Mouse (Mus musculus): ENCODE measurements around the gene Cmc4.
A peak's percentile ranks its signal among the peaks of the same experiment; 100 is the strongest.

The Cmc4 gene

DNA sequence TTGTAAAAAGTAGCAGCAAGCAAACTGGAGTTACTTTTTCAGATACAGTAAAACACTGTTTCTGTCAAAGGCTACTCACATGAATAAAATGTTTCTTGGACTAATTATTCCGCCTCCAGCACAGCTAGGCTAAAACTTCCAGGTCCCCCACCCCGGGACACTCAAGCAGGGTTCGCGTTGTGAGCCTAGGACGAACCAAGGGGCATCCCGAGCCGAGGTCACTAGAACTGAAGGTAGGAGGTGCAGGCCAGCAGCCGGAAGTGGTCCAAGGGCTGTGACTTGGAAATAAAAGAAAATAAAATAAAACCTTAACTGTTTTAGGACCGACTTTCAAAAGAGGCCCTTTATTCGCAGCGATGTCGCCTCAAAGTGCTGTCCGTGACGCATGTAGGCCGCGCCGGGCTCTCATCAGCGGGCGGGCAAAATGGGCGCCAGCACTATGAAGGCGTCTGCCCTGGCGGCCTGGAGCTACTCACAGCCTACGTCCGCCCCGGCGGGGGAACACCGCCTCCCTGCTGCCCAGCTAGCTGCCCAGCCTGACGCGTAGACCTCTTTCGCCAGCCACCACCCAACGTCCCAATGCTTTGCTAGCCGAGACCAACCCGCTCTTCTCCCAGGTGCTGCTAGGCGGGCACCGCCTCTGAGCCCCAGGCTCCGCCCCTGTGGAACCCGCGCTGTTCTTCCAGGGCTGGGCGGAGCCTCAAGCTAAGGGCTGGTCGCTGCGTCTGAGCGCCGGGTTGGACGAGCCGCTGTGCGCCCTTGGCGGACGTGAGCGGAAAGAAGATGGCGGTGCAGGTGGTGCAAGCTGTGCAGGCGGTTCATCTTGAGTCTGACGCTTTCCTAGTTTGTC lies at the start of gene Cmc4, which contains the start of the genes Mtcp1 and Brcc3:
Cmc4 (minus strand) TSS at position 649 of the 850 bp plus-strand sequence.
Mtcp1 (minus strand) TSS at position 653 of the 850 bp plus-strand sequence.
Brcc3 (plus strand) TSS at position 693 of the 850 bp plus-strand sequence.
- DNase-seq = peak; percentile 86 to 88

- no peak for DNase-seq
These were observed 38.2 kb upstream of the Cmc4 start for GRCm38 (mm10) chrX:75454597-75454996.

- no peak for DNase-seq
These were observed 6.7 kb downstream of the Cmc4 start for GRCm38 (mm10) chrX:75409711-75410110.

DNA sequence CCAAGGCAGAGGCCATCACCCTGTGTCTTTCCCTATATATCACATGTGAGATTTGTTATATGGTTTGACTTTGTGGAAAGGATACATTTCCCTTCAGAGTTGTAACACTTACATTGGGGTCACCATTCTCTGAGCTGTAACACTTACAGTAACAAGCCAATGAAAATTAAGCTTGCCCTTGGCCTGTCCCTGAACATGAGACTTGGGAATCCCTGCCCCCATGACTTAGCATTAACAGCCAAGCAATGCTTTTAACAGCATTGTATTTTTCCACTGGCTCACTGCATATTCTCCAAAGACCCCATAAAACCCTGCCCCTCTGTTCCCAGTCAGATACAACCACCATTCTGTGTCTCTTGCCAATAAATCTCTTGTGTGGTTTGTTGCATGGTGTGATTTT lies 13.0 kb downstream of the Cmc4 start:
- DNase-seq = no peak

DNA sequence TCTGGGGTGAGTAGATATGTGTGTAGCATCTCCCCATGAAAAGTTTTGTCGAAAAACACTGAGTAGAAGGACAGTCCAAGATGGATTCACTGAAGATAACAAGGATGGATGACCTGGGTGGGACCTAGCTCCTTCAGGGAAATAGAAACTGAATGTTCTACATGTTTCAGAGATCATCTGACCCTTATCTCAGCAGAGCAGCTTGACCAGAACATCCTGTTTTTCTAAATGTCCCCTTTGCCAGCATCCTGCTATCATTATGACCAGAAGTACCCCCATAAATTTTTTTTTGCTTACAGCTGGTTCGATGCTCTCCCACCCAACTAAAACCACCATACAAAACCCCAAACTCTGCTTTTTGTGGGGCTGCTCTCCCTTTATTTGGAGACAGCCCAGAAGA lies 13.7 kb downstream of the Cmc4 start:
- DNase-seq = no peak

DNA sequence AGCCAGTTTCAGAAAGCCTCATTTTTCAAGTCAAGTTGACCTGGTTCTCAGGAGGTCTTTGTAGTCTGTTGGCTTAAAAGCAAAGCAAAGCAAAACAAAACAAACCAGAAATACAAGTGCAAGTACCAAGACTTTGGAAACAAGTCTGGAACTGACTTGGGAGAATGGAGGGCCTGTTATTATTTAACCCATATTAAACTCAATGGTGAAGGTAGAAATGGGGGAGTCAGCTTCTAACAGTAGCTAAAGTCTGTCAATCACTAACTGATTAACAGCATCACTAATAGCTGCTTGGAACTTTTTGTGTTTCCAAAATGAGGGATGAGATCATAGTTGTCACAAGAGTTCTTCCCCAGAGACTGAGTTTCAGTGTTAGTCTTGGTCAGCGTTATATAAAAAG lies 16.9 kb downstream of the Cmc4 start:
- DNase-seq = no peak

- peak; percentile 52 to 76 for DNase-seq
These were observed 34.1 kb downstream of the Cmc4 start, which contains the start of the genes Fundc2 and F8 for GRCm38 (mm10) chrX:75382195-75382771. TSS of gene Fundc2 (plus strand) at chrX:75382399. TSS of gene F8 (minus strand) at chrX:75382615.

DNA sequence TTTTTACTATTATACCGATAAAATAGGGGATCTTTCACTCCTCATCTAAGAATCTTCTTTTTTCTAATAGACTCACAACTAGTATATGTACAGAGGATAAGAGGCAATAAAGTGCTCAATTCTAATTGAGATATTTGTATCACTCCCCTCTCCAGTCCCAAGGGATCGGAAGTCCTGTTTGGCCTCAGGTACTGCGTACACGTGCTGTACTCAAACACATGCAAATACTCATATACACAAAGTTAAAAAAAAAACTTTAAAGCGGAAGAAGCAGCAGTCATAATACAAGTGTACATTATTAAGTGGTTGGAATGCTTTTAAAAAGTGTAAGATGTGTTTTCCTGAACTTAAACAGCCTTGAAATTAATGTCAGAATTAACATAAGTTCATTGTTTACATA lies 34.7 kb downstream of the Cmc4 start:
- no peak for DNase-seq

DNA sequence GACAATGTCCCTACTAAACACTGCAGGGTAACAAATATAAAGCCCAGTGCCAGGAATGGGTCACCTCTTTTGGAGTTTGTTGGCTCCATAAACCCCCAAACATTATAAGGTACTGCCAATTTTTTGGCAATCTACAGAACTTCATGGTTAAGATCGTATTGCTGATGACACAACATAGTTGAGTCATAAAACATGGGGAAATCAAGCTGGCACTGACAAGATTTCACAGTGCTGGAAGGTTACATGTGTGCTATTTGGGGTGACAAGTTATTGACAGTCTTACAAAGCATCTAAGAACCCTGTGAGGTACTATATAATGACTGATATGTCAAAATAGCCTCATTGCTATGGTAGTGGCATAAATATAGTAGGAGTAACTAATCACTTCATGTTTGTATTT lies 35.2 kb downstream of the Cmc4 start:
- DNase-seq = no peak

DNA sequence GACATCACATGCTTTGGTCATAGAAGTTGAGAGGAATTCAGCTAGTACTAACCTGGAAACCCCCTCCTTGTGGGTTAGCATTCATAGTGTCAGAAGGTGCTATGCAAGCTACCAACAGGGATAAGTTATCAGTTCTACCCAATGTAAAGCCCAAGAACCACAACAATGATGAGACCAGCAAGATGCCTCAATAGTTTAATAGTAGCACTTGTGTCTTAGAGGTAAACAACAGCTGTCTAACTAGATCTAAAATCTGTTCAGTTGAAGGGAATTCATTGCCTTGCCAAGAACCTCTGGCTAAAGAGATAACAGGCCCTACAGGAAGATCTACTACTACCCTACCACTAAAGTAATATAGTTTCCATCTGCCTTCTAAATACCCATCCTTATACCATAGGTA lies 39.6 kb downstream of the Cmc4 start:
- no peak for DNase-seq

DNA sequence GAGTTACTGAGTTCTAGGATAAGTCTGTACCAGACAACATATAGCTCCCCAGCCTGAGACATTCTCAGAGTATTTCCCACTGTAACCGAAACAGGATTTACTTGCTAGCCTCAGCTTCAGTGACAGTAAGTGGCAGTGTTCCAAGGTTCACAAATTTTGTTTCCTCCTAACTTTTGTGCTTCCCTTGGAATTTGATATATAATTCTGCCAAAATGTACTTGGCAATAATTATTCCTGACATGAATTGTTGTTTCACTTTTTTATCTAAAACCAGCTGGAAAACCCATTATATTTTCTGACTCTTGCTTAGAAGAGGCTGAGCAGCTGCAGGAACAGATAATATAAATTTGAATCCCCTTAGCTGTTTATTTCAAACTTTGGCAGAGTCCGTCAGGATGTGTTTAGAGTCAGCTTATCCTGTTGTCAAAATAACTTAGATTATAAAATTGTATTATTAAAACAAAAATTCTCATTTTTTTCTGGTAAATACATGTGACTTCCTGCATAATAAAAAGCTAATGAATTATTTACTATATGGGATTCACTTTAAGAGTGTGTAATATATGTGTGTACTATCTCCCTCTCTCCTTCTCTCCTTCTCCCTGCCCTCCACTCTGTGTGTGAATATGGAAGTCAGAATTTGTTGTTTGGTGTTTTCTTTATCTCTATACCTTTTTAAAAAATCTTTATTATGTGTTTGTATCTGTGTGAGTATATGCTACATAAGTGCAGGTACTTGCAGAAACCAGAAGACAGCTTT lies 43.5 kb downstream of the Cmc4 start:
- no peak for DNase-seq

DNA sequence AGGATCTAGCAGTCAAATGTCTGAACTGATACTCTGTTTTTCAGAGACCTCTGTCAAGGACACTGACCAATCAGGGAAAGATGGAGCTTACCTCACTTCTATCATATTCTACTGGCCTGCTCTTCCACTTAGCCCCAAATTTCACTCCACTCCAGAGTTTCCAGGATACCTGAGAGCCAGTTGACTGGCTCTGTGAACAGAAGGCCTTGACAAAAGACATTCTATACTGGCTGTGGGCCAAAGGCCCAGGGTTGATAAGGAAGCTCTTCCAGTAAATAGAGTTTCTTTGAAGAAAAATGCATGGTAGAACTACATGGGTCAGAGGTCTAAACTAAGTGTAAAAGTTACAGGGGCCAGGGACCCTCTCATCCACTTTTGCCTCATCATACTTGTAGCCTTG lies 46.2 kb downstream of the Cmc4 start:
- no peak for DNase-seq
